Mouse (Mus musculus): ENCODE measurements at regions not wholly inside any gene's neighbourhood (a gene's known extent, or its start where the extent isn't known, plus 50 kb on each side); places are given as distances from the start of the nearest gene placed in this dataset.

- no peaks in the 10 kb centered on the region for H3K27me3 ChIP-seq (ENCODE audit: insufficient read depth, low read length)
- DNase-seq (ENCODE audit: low spot score) (no peak), ATAC-seq (ENCODE audit: extremely low read depth, insufficient number of reproducible peaks, low FRiP score, poor library complexity, severe bottlenecking) (no peak)
- no peak for TF ChIP-seq POLR2AphosphoS5 (IDR thresholded peaks at IDR 0.05; ENCODE audit: insufficient replicate concordance, low read depth, low read length)
- no peak for TF ChIP-seq TAL1 (conservative IDR thresholded peaks at IDR 0.05; ENCODE audit: low read depth, low read length)
- no peak for TF ChIP-seq GATA2 (IDR thresholded peaks at IDR 0.05; ENCODE audit: borderline replicate concordance, low read depth, low read length)
- no peak for TF ChIP-seq CTCF (IDR thresholded peaks at IDR 0.05; ENCODE audit: low read depth, low read length)
- TF ChIP-seq GATA1 (IDR thresholded peaks at IDR 0.05; ENCODE audit: borderline replicate concordance, low read length): no peak
- no peaks in the 10 kb centered on the region for H3K36me3 ChIP-seq (replicated peaks)
- no peak overlapping the region for H3K4me3 ChIP-seq (ENCODE audit: low read depth, low read length)
- H3K4me1 ChIP-seq (ENCODE audit: insufficient read depth, low read depth, low read length): no peaks in the 10 kb centered on the region
- no peaks in the 10 kb centered on the region for H3K9me3 ChIP-seq (replicated peaks)
These were observed 140.0 kb downstream of the 9530068E07Rik start for GRCm38 (mm10) chr11:52536211-52536610.

GRCm38 (mm10) chr11:52536841-52537240 is 140.6 kb downstream of the 9530068E07Rik start:
- no peaks in the 10 kb centered on the region for H3K36me3 ChIP-seq (replicated peaks)
- no peaks in the 10 kb centered on the region for H3K4me1 ChIP-seq (ENCODE audit: insufficient read depth, low read depth, low read length)
- no peak for ATAC-seq (ENCODE audit: extremely low read depth, insufficient number of reproducible peaks, low FRiP score, poor library complexity, severe bottlenecking)
- no peak for DNase-seq (ENCODE audit: low spot score)
- H3K9me3 ChIP-seq (replicated peaks): no peaks in the 10 kb centered on the region
- no peaks in the 10 kb centered on the region for H3K27me3 ChIP-seq (ENCODE audit: insufficient read depth, low read length)
- no peak for TF ChIP-seq GATA2 (IDR thresholded peaks at IDR 0.05; ENCODE audit: borderline replicate concordance, low read depth, low read length)
- TF ChIP-seq TAL1 (conservative IDR thresholded peaks at IDR 0.05; ENCODE audit: low read depth, low read length): no peak
- TF ChIP-seq GATA1 (IDR thresholded peaks at IDR 0.05; ENCODE audit: borderline replicate concordance, low read length): no peak
- no peak for TF ChIP-seq CTCF (IDR thresholded peaks at IDR 0.05; ENCODE audit: low read depth, low read length)
- no peak for TF ChIP-seq POLR2AphosphoS5 (IDR thresholded peaks at IDR 0.05; ENCODE audit: insufficient replicate concordance, low read depth, low read length)
- no peak overlapping the region for H3K4me3 ChIP-seq (ENCODE audit: low read depth, low read length)

GRCm38 (mm10) chr11:52537819-52538435 is 141.7 kb downstream of the 9530068E07Rik start:
- no peaks in the 10 kb centered on the region for H3K9me3 ChIP-seq (replicated peaks)
- DNase-seq (ENCODE audit: low spot score) (no peak), ATAC-seq (ENCODE audit: extremely low read depth, insufficient number of reproducible peaks, low FRiP score, poor library complexity, severe bottlenecking) (no peak)
- H3K4me1 ChIP-seq (ENCODE audit: insufficient read depth, low read depth, low read length): no peaks in the 10 kb centered on the region
- TF ChIP-seq GATA2 (IDR thresholded peaks at IDR 0.05; ENCODE audit: borderline replicate concordance, low read depth, low read length) (no peak), POLR2AphosphoS5 (IDR thresholded peaks at IDR 0.05; ENCODE audit: insufficient replicate concordance, low read depth, low read length) (no peak), TAL1 (conservative IDR thresholded peaks at IDR 0.05; ENCODE audit: low read depth, low read length) (no peak), GATA1 (IDR thresholded peaks at IDR 0.05; ENCODE audit: borderline replicate concordance, low read length) (no peak), CTCF (IDR thresholded peaks at IDR 0.05; ENCODE audit: low read depth, low read length) (no peak)
- no peaks in the 10 kb centered on the region for H3K27me3 ChIP-seq (ENCODE audit: insufficient read depth, low read length)
- H3K4me3 ChIP-seq (ENCODE audit: low read depth, low read length): no peak overlapping the region
- no peaks in the 10 kb centered on the region for H3K36me3 ChIP-seq (replicated peaks)

GRCm38 (mm10) chr11:52541210-52541609 is 145.0 kb downstream of the 9530068E07Rik start:
- no peaks in the 10 kb centered on the region for H3K27me3 ChIP-seq (ENCODE audit: insufficient read depth, low read length)
- TF ChIP-seq GATA1 (IDR thresholded peaks at IDR 0.05; ENCODE audit: borderline replicate concordance, low read length) (no peak), GATA2 (IDR thresholded peaks at IDR 0.05; ENCODE audit: borderline replicate concordance, low read depth, low read length) (no peak), POLR2AphosphoS5 (IDR thresholded peaks at IDR 0.05; ENCODE audit: insufficient replicate concordance, low read depth, low read length) (no peak), TAL1 (conservative IDR thresholded peaks at IDR 0.05; ENCODE audit: low read depth, low read length) (no peak), CTCF (IDR thresholded peaks at IDR 0.05; ENCODE audit: low read depth, low read length) (no peak)
- DNase-seq (ENCODE audit: low spot score): no peak
- no peak for ATAC-seq (ENCODE audit: extremely low read depth, insufficient number of reproducible peaks, low FRiP score, poor library complexity, severe bottlenecking)
- H3K9me3 ChIP-seq (replicated peaks): no peaks in the 10 kb centered on the region
- H3K4me3 ChIP-seq (ENCODE audit: low read depth, low read length): no peak overlapping the region
- no peaks in the 10 kb centered on the region for H3K4me1 ChIP-seq (ENCODE audit: insufficient read depth, low read depth, low read length)
- no peaks in the 10 kb centered on the region for H3K36me3 ChIP-seq (replicated peaks)

- Histone ChIP-seq H3K4me1 (ENCODE audit: insufficient read depth, low read depth, low read length) (no peaks in the 10 kb centered on the region), H3K9me3 (replicated peaks) (no peaks in the 10 kb centered on the region), H3K36me3 (replicated peaks) (no peaks in the 10 kb centered on the region), H3K27me3 (ENCODE audit: insufficient read depth, low read length) (peaks cover 2% of the 10 kb centered on the region; the same call in 1 of the 2 replicates), H3K4me3 (ENCODE audit: low read depth, low read length) (no peak overlapping the region)
- ATAC-seq (ENCODE audit: extremely low read depth, insufficient number of reproducible peaks, low FRiP score, poor library complexity, severe bottlenecking) (no peak), DNase-seq (ENCODE audit: low spot score) (no peak)
- TF ChIP-seq TAL1 (conservative IDR thresholded peaks at IDR 0.05; ENCODE audit: low read depth, low read length): no peak
- no peak for TF ChIP-seq GATA1 (IDR thresholded peaks at IDR 0.05; ENCODE audit: borderline replicate concordance, low read length)
- TF ChIP-seq POLR2AphosphoS5 (IDR thresholded peaks at IDR 0.05; ENCODE audit: insufficient replicate concordance, low read depth, low read length): no peak
- TF ChIP-seq CTCF (IDR thresholded peaks at IDR 0.05; ENCODE audit: low read depth, low read length): no peak
- no peak for TF ChIP-seq GATA2 (IDR thresholded peaks at IDR 0.05; ENCODE audit: borderline replicate concordance, low read depth, low read length)
These were observed 155.2 kb downstream of the 9530068E07Rik start for GRCm38 (mm10) chr11:52551451-52551850.

- Histone ChIP-seq H3K4me3 (ENCODE audit: low read depth, low read length) (no peak overlapping the region), H3K36me3 (replicated peaks) (no peaks in the 10 kb centered on the region), H3K4me1 (ENCODE audit: insufficient read depth, low read depth, low read length) (no peaks in the 10 kb centered on the region), H3K27me3 (ENCODE audit: insufficient read depth, low read length) (peaks cover 2% of the 10 kb centered on the region; the same call in 1 of the 2 replicates), H3K9me3 (replicated peaks) (no peaks in the 10 kb centered on the region)
- DNase-seq (ENCODE audit: low spot score) (no peak), ATAC-seq (ENCODE audit: extremely low read depth, insufficient number of reproducible peaks, low FRiP score, poor library complexity, severe bottlenecking) (no peak)
- TF ChIP-seq TAL1 (conservative IDR thresholded peaks at IDR 0.05; ENCODE audit: low read depth, low read length) (no peak), GATA1 (IDR thresholded peaks at IDR 0.05; ENCODE audit: borderline replicate concordance, low read length) (no peak), GATA2 (IDR thresholded peaks at IDR 0.05; ENCODE audit: borderline replicate concordance, low read depth, low read length) (no peak), POLR2AphosphoS5 (IDR thresholded peaks at IDR 0.05; ENCODE audit: insufficient replicate concordance, low read depth, low read length) (no peak), CTCF (IDR thresholded peaks at IDR 0.05; ENCODE audit: low read depth, low read length) (no peak)
These were observed 156.6 kb downstream of the 9530068E07Rik start for GRCm38 (mm10) chr11:52552860-52553259.

All from G1E (cell line).